Mouse (Mus musculus): ENCODE data around the gene Smco4. TPM values are rescaled to one million over a fixed set of nuclear protein-coding genes. Genes with fewer than 3 reads are reported as not detected.

Gene Smco4
- total and polyA plus RNA-seq, 3 experiments, result not detected

DNA sequence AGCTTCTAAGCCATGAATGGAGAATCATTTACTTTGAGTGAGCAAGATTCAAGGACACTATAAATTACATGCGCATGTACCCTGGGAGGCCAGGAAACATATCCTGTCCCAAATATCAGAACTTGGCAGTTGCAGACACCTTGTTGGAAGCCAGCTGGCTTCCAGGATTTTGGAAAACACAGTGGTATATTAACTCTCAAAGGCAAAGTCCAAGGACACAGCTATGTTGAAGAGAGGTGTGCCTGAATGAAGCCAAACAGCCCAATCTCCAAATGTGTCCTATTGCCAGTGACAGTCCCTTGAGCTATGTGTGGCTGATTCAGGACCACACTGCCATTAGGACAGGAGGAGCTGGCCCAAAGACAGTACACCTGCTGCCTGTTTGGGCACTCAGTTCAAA lies 20.0 kb upstream of the Smco4 start (continued):
- TF ChIP-seq ETS1 (IDR thresholded peaks at IDR 0.05; ENCODE audit: low read depth, low read length) (no peak), MAX (IDR thresholded peaks at IDR 0.05; ENCODE audit: low read length) (no peak), ZNF384 (IDR thresholded peaks at IDR 0.05; ENCODE audit: low read depth, low read length) (no peak)

DNA sequence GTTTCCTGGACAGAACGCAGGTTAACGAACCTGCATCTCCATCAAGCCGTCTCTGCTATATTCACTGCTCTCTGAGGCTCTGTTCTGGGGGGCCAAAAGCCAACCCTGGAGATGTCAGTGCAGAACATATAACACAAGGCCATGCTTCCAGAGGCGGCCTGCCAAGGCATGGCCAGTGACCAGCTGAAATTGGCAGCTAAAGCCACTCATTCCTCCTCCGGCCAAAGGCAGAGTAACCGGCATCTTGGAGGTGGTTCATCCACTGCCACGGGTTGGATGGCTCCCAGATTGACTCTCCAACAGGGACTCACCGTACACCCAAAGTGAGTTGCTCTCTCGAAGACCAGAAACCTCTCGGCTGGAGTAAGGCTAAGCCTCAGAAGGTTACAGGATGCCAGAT lies 15.7 kb upstream of the Smco4 start:
- Histone ChIP-seq H3K9ac (ENCODE audit: control insufficient read depth, low read depth, low read length, poor library complexity, severe bottlenecking) (no peak overlapping the region), H3K27ac (ENCODE audit: control insufficient read depth, low read depth, low read length) (no peak overlapping the region), H3K9me3 (replicated peaks; ENCODE audit: insufficient read depth, low read length) (no peaks in the 10 kb centered on the region), H3K36me3 (ENCODE audit: control insufficient read depth in 1 of 2, insufficient read depth in 2 of 2, low read length in 2 of 2) (no peaks in the 10 kb centered on the region), H3K27me3 (ENCODE audit: control insufficient read depth in 1 of 2, insufficient read depth in 2 of 2, low read length in 2 of 2) (no peaks in the 10 kb centered on the region), H3K4me3 (ENCODE audit: control insufficient read depth in 1 of 2, insufficient read depth in 1 of 2, low read depth in 2 of 2, low read length in 2 of 2) (no peak overlapping the region), H3K4me1 (ENCODE audit: control insufficient read depth in 1 of 2, insufficient read depth in 2 of 2, low read length in 2 of 2) (no peaks in the 10 kb centered on the region), H3K79me2 (ENCODE audit: control insufficient read depth, insufficient read depth, low read length, poor library complexity) (no peaks in the 10 kb centered on the region)
- TF ChIP-seq SIN3A (IDR thresholded peaks at IDR 0.05; ENCODE audit: low read length), result no peak
- no peak for TF ChIP-seq USF1 (IDR thresholded peaks at IDR 0.05; ENCODE audit: low read depth, low read length)
- TF ChIP-seq JUND (IDR thresholded peaks at IDR 0.05; ENCODE audit: low read depth, low read length), result no peak
- no peak for DNase-seq (ENCODE audit: low read depth, low spot score)

DNA sequence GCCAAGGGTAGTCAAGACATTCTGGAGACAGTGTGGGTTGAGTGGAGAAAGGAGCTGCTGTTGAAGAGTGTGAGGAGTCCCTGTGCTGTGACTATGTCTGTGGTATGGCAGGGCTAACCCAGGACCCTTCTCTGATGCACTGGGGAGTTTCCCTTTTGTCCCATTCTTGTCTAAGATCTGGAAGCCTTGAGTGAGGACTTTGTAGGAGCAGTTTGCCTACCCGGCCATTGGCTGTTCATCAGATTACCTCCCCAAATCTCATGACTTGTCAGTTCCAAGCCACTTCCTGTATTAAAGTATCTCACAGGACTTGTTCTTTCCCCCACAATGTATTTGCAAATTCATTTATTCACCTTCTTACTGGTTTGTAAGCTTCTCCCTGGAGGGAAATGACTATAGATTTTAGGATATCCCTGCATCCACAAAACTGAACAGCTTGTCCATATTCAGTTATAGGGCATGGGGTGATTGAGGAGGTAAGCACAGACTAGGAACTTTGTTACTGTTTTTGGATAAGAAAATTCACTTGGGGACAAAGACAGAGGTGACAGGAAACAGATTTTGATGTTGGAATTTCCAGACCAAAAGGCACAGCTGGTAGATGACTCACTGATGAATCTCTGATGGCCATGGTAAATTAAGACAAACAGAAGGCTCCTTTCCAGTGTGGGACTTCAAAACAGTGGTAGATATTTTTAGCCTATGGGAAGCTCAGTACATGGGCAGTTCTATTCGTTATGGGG lies 5.4 kb upstream of the Smco4 start:
- no peak overlapping the region for H3K9ac ChIP-seq (ENCODE audit: control insufficient read depth, low read depth, low read length, poor library complexity, severe bottlenecking)
- no peaks in the 10 kb centered on the region for H3K36me3 ChIP-seq (ENCODE audit: control insufficient read depth in 1 of 2, insufficient read depth in 2 of 2, low read length in 2 of 2)
- no peaks in the 10 kb centered on the region for H3K79me2 ChIP-seq (ENCODE audit: control insufficient read depth, insufficient read depth, low read length, poor library complexity)
- no peak overlapping the region for H3K4me3 ChIP-seq (ENCODE audit: control insufficient read depth in 1 of 2, insufficient read depth in 1 of 2, low read depth in 2 of 2, low read length in 2 of 2)
- H3K27ac ChIP-seq (ENCODE audit: control insufficient read depth, low read depth, low read length), result no peak overlapping the region
- TF ChIP-seq MXI1 (IDR thresholded peaks at IDR 0.05; ENCODE audit: low read depth, low read length) (no peak), POLR2AphosphoS2 (IDR thresholded peaks at IDR 0.05; ENCODE audit: low read length) (no peak), MAX (IDR thresholded peaks at IDR 0.05; ENCODE audit: low read length) (no peak), BHLHE40 (IDR thresholded peaks at IDR 0.05; ENCODE audit: borderline replicate concordance, low read depth, low read length) (no peak), NELFE (IDR thresholded peaks at IDR 0.05; ENCODE audit: low read depth, low read length) (no peak), RAD21 (IDR thresholded peaks at IDR 0.05; ENCODE audit: low read depth, low read length) (no peak), EP300 (IDR thresholded peaks at IDR 0.05; ENCODE audit: low read depth in 1 of 2, low read length in 2 of 2) (no peak), HCFC1 (IDR thresholded peaks at IDR 0.05; ENCODE audit: low read depth, low read length) (no peak), USF1 (IDR thresholded peaks at IDR 0.05; ENCODE audit: low read depth, low read length) (no peak), UBTF (IDR thresholded peaks at IDR 0.05; ENCODE audit: borderline replicate concordance, insufficient read depth, low read depth, low read length) (no peak), CHD1 (IDR thresholded peaks at IDR 0.05; ENCODE audit: low read depth, low read length) (no peak), MEF2A (IDR thresholded peaks at IDR 0.05; ENCODE audit: extremely low read depth, insufficient replicate concordance, low read depth, low read length, poor library complexity, severe bottlenecking) (no peak), POLR2A (IDR thresholded peaks at IDR 0.05; ENCODE audit: control insufficient read depth in 1 of 2, insufficient read depth in 1 of 2, low read depth in 1 of 2, low read length in 2 of 2, poor library complexity in 1 of 2) (no peak), GABPA (IDR thresholded peaks at IDR 0.05; ENCODE audit: low read depth, low read length) (no peak), TBP (IDR thresholded peaks at IDR 0.05; ENCODE audit: low read depth, low read length) (no peak), GATA1 (IDR thresholded peaks at IDR 0.05; ENCODE audit: low read depth, low read length) (no peak), ELF1 (IDR thresholded peaks at IDR 0.05; ENCODE audit: low read depth, low read length) (no peak), MYC (IDR thresholded peaks at IDR 0.05; ENCODE audit: low read depth, low read length) (no peak), TCF12 (IDR thresholded peaks at IDR 0.05; ENCODE audit: low read depth, low read length) (no peak)
- H3K27me3 ChIP-seq (ENCODE audit: control insufficient read depth in 1 of 2, insufficient read depth in 2 of 2, low read length in 2 of 2), result no peaks in the 10 kb centered on the region; a peak in 1 of 4 replicates
- DNase-seq (ENCODE audit: low read depth, low spot score), result no peak
- no peaks in the 10 kb centered on the region for H3K4me1 ChIP-seq (ENCODE audit: control insufficient read depth in 1 of 2, insufficient read depth in 2 of 2, low read length in 2 of 2)
- no peaks in the 10 kb centered on the region for H3K9me3 ChIP-seq (replicated peaks; ENCODE audit: insufficient read depth, low read length)

All from MEL (cell line).